Mouse (Mus musculus) brain, embryonic 14.5 days (tissue): ENCODE data around the gene Slc41a2.

Experiments used
- CTCF ChIP-seq: fragments of 200-500 bp; IDR thresholded peaks from 2 replicates; pipeline ENCODE4 v1.5.1; 2012; ENCODE audit warnings: inconsistent platforms, mild to moderate bottlenecking, moderate library complexity, borderline replicate concordance; ENCODE audit not compliant: insufficient read depth, insufficient read length; ENCODE audit errors: extremely low read depth
- POLR2A ChIP-seq: fragments of 200-500 bp; IDR thresholded peaks from 2 replicates; pipeline ENCODE4 v1.6.1; 2012; ENCODE audit warnings: mild to moderate bottlenecking, inconsistent platforms, borderline replicate concordance; ENCODE audit not compliant: poor library complexity, insufficient read depth, insufficient read length, severe bottlenecking; ENCODE audit errors: extremely low read depth

- TF ChIP-seq CTCF (no peak), POLR2A (no peak)
Observed at GRCm38 (mm10) chr10:83320870-83321269, 16.8 kb downstream of the Slc41a2 start.
